In genomic region chr4:12178992-12179391, GRCm38 (mm10) we compare ENCODE assay signal across 10 mouse cellular contexts. TPM values are rescaled to one million over a fixed set of nuclear protein-coding genes. Genes with fewer than 3 reads are reported as not detected.
DNase-seq lines count a peak whose midpoint lies in the region; ATAC-seq and TF ChIP-seq lines count a peak whose summit lies in the region.
"Had no signal": no experiment of that assay in that cellular context is flagged by ENCODE, and none has a peak within 500 bp of the region (broad histone marks: within the 10 kb centered on the region; RNA-seq: fewer than 3 reads in every experiment).

No protein-coding gene starts in this region.

- H3K9ac ChIP-seq in forebrain, postnatal 0 days = no peak overlapping the region
- H3K9ac ChIP-seq: embryonic facial prominence, embryonic 12.5 days; kidney, embryonic 15.5 days had no signal

- H3K4me3 ChIP-seq in forebrain, postnatal 0 days (ENCODE audit: low read depth, low read length) = no peak overlapping the region
- H3K4me3 ChIP-seq in forebrain, embryonic 10.5 days = no peak overlapping the region
- H3K4me3 ChIP-seq: embryonic facial prominence, embryonic 12.5 days; kidney, embryonic 15.5 days had no signal

- H3K4me2 ChIP-seq in forebrain, postnatal 0 days (ENCODE audit: low read depth) = no peak overlapping the region
- H3K4me2 ChIP-seq: embryonic facial prominence, embryonic 12.5 days; kidney, embryonic 15.5 days had no signal

- TF ChIP-seq CTCF in forebrain, postnatal 0 days (IDR thresholded peaks at IDR 0.05; ENCODE audit: low read depth) = no peak

- H3K4me1 ChIP-seq in forebrain, postnatal 0 days (ENCODE audit: insufficient read depth) = no peaks in the 10 kb centered on the region
- H3K4me1 ChIP-seq in forebrain, embryonic 10.5 days = no peaks in the 10 kb centered on the region
- H3K4me1 ChIP-seq: embryonic facial prominence, embryonic 12.5 days; kidney, embryonic 15.5 days had no signal

- ATAC-seq in forebrain, postnatal 0 days = peak; percentile 76
- ATAC-seq in monocyte, adult 5-6 weeks (replicated peaks; ENCODE audit: insufficient number of reproducible peaks, low FRiP score, low TSS enrichment, poor library complexity, severe bottlenecking) = no peak

- no peaks in the 10 kb centered on the region for H3K27me3 ChIP-seq in forebrain, postnatal 0 days (ENCODE audit: insufficient read depth, low read length)
- no peaks in the 10 kb centered on the region for H3K27me3 ChIP-seq in forebrain, embryonic 10.5 days (ENCODE audit: poor library complexity, severe bottlenecking)
- H3K27me3 ChIP-seq: embryonic facial prominence, embryonic 12.5 days; kidney, embryonic 15.5 days had no signal

- H3K9me3 ChIP-seq in forebrain, postnatal 0 days (ENCODE audit: low read length) = no peaks in the 10 kb centered on the region
- H3K9me3 ChIP-seq in forebrain, embryonic 10.5 days = no peaks in the 10 kb centered on the region
- H3K9me3 ChIP-seq: embryonic facial prominence, embryonic 12.5 days; kidney, embryonic 15.5 days had no signal

- no peak overlapping the region for H3K27ac ChIP-seq in forebrain, postnatal 0 days (ENCODE audit: low read depth, low read length)
- no peak overlapping the region for H3K27ac ChIP-seq in forebrain, embryonic 10.5 days
- H3K27ac ChIP-seq: embryonic facial prominence, embryonic 12.5 days; kidney, embryonic 15.5 days had no signal

- WGBS in forebrain, postnatal 0 days = 76% methylated on average over 10 of the region's 10 CpGs
- WGBS in forebrain, embryonic 10.5 days = 92% methylated on average over 10 of the region's 10 CpGs

- H3K36me3 ChIP-seq in forebrain, postnatal 0 days (ENCODE audit: insufficient read depth) = no peaks in the 10 kb centered on the region
- H3K36me3 ChIP-seq in forebrain, embryonic 10.5 days (replicated peaks) = no peaks in the 10 kb centered on the region
- H3K36me3 ChIP-seq: embryonic facial prominence, embryonic 12.5 days; kidney, embryonic 15.5 days had no signal

- DNase-seq in forebrain, postnatal 0 days = peak; percentile 39
- no peak for DNase-seq in forebrain, embryonic 10.5 days (ENCODE audit: extremely low spot score, low spot score)
- DNase-seq in frontal cortex, postnatal 10 days (ENCODE audit: low spot score in 2 of 2) = peak; percentile 31 to 37
- peak; percentile 40 for DNase-seq in layer of hippocampus, adult 9-10 months (ENCODE audit: low spot score)
- DNase-seq in right cerebral cortex, adult 2 months (ENCODE audit: low spot score in 2 of 2) = peak; percentile 18 to 39
- DNase-seq in natural killer cell, adult 2 months (ENCODE audit: low spot score in 2 of 2) = no peak
- DNase-seq in embryo, embryonic 11 days = no peak

RNA-seq across cellular contexts. Expression of gene Fam92a, which starts 7.2 kb away (rescaled TPM):
- total RNA-seq in forebrain, postnatal 0 days (2014; rRNA removed) = 79.9 and 113 TPM in 2 replicates
- 131 and 137 TPM in 2 replicates for polyA plus RNA-seq in forebrain, postnatal 0 days (2015; fragmentation: Nextera tagmentation; extraction: Ambion mirVana)
- 93.1 and 98.0 TPM in 2 replicates for polyA plus RNA-seq in forebrain, embryonic 10.5 days (2016; fragmentation: Nextera tagmentation; extraction: Ambion mirVana)
- 9.0 to 17.9 TPM (median 13.4 TPM) in 3 replicates for total RNA-seq in monocyte, adult 5-6 weeks (2017)

RNA-seq across cellular contexts. Expression of gene Rbm12b1, which starts 38.9 kb away (rescaled TPM):
- 15.1 and 31.9 TPM in 2 replicates for total RNA-seq in forebrain, postnatal 0 days (2014; rRNA removed)
- polyA plus RNA-seq in forebrain, postnatal 0 days (2015; fragmentation: Nextera tagmentation; extraction: Ambion mirVana) = 3.6 and 5.3 TPM in 2 replicates
- polyA plus RNA-seq in forebrain, embryonic 10.5 days (2016; fragmentation: Nextera tagmentation; extraction: Ambion mirVana) = 4.3 and 5.6 TPM in 2 replicates
- 15.8 to 30.7 TPM (median 21.2 TPM) in 3 replicates for total RNA-seq in monocyte, adult 5-6 weeks (2017)

Comparison
In these comparisons a context has a peak if more than half of its experiments do, and no peak if none do; other contexts are left out.
1. DNase-seq: peak in forebrain, postnatal 0 days (single experiment), frontal cortex, postnatal 10 days (2 of 2), layer of hippocampus, adult 9-10 months (single experiment) and right cerebral cortex, adult 2 months (2 of 2); none in forebrain, embryonic 10.5 days (single experiment), natural killer cell, adult 2 months (0 of 2) and embryo, embryonic 11 days (single experiment).